Mouse (Mus musculus) forebrain, embryonic 16.5 days (tissue): ENCODE results near the gene Frem2. TPM values are rescaled to one million over a fixed set of nuclear protein-coding genes. Genes with fewer than 3 reads are reported as not detected.

Experiments used
- ATAC-seq: fragments of 200-750 bp; cut with Nextera tagmentation; 2 replicates; pipeline ENCODE4 v1.8.0; 2017; ENCODE audit warnings: mild to moderate bottlenecking, moderate library complexity
- H3K27ac ChIP-seq: fragments of 300-500 bp; sonication (generic); 2 replicates; pipeline ENCODE4 v1.5.1; 2014; ENCODE audit warnings: low read length, control low read depth
- H3K27me3 ChIP-seq: fragments of 300-500 bp; sonication (generic); replicated peaks from 2 replicates; pipeline ENCODE4 v1.6.1; 2014; ENCODE audit warnings: low read length; ENCODE audit not compliant: control insufficient read depth, insufficient read depth
- H3K36me3 ChIP-seq: fragments of 300-500 bp; sonication (generic); 2 replicates; pipeline ENCODE4 v1.6.1; 2014; ENCODE audit not compliant: control insufficient read depth, insufficient read depth
- H3K4me1 ChIP-seq: fragments of 300-500 bp; sonication (generic); replicated peaks from 2 replicates; pipeline ENCODE4 v1.6.1; 2014; ENCODE audit warnings: low read length; ENCODE audit not compliant: control insufficient read depth, insufficient read depth
- H3K4me2 ChIP-seq: fragments of 300-500 bp; sonication (generic); 2 replicates; pipeline ENCODE4 v1.6.1; 2014; ENCODE audit warnings: mild to moderate bottlenecking, low read length, control low read depth
- H3K4me3 ChIP-seq: fragments of 300-500 bp; sonication (generic); replicated peaks from 2 replicates; pipeline ENCODE4 v1.5.1; 2014; ENCODE audit warnings: mild to moderate bottlenecking, low read length, control low read depth
- H3K9ac ChIP-seq: fragments of 300-500 bp; sonication (generic); replicated peaks from 2 replicates; pipeline ENCODE4 v1.6.1; 2014; ENCODE audit warnings: low read depth, low read length, control low read depth
- H3K9me3 ChIP-seq: fragments of 300-500 bp; sonication (generic); 2 replicates; pipeline ENCODE4 v1.6.1; 2016; ENCODE audit warnings: low read length; ENCODE audit not compliant: control insufficient read depth
- WGBS: fragments of 180-500 bp; shearing (Covaris S2); extraction: QIAGEN DNeasy Blood & Tissue Kit; methylation state at CpG from one replicate; pipeline ENCODE4 v1.1.7; 2014; 5-methylcytosine and 5-hydroxymethylcytosine counted together
- polyA plus RNA-seq: library from polyadenylated mRNA; unstranded; fragments of >200 nt; fragmentation: Nextera tagmentation; extraction: Ambion mirVana; gene quantifications from 2 replicates; pipeline ENCODE4 v1.2.1, GENCODE M21; 2015

Gene Frem2
- polyA plus RNA-seq, 1 experiment from 2014 or later: 1.5 TPM

DNA sequence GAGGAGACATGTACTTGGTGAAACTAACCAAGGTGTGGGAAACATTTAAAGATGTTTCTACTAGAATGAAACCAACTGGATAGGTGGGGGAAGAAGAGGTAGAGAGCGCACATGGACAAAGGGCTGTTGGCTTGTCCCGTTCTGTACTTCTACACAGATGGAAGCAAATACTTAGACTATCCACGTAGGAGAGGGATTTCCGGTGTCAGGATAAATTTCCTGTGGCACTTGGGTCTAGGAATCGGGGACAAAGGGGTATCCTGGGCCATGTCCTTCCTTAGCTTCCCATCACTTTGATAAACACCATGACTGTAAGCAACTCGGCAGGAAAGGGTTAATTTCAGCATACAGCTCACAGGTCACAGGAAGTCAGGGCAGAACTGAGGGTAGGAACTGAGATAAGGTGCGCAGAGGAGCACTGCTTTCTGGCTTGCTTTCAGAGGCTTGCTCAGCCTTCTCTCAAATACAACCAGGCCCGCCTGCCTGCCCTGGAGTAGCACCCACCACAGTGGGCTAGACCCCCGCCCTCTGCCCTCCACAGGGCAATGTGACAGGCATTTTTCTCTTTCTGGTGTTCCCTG is 170.1 kb downstream of the Frem2 start:
- no peak overlapping the region for H3K9ac ChIP-seq
- no peaks in the 10 kb centered on the region for H3K9me3 ChIP-seq
- H3K4me3 ChIP-seq: no peak overlapping the region
- no peak overlapping the region for H3K4me2 ChIP-seq
- H3K27ac ChIP-seq: no peak overlapping the region
- peaks cover 3% of the 10 kb centered on the region for H3K36me3 ChIP-seq
- no peaks in the 10 kb centered on the region for H3K4me1 ChIP-seq
- WGBS: 88% methylated on average over 9 of the region's 9 CpGs
- H3K27me3 ChIP-seq: no peaks in the 10 kb centered on the region
- ATAC-seq: no peak

DNA sequence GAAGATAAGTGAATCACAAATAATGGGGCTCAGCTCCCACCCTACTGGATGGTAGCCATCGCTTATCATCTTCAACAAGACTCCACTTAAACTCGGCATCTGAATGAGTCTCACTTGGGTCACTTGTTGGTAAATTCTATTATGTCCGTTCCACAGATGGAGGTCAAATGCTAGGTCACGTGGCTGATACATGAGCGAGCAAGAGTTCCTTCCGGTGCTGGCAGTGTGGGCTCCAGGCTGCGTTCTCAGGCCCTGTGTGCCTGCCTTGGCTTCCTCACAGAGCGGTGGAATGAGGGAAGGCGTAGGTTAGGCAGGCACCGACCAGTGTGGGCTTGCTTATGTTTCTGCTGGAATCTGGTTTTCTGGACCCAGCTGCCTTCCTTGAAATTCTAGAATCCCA is 170.6 kb downstream of the Frem2 start:
- H3K4me2 ChIP-seq: no peak overlapping the region
- no peaks in the 10 kb centered on the region for H3K9me3 ChIP-seq
- ATAC-seq: no peak
- H3K27me3 ChIP-seq: no peaks in the 10 kb centered on the region
- H3K36me3 ChIP-seq: peaks cover 8% of the 10 kb centered on the region
- WGBS: 88% methylated on average over 10 of the region's 10 CpGs
- H3K27ac ChIP-seq: no peak overlapping the region
- no peaks in the 10 kb centered on the region for H3K4me1 ChIP-seq
- H3K4me3 ChIP-seq: no peak overlapping the region
- H3K9ac ChIP-seq: no peak overlapping the region

DNA sequence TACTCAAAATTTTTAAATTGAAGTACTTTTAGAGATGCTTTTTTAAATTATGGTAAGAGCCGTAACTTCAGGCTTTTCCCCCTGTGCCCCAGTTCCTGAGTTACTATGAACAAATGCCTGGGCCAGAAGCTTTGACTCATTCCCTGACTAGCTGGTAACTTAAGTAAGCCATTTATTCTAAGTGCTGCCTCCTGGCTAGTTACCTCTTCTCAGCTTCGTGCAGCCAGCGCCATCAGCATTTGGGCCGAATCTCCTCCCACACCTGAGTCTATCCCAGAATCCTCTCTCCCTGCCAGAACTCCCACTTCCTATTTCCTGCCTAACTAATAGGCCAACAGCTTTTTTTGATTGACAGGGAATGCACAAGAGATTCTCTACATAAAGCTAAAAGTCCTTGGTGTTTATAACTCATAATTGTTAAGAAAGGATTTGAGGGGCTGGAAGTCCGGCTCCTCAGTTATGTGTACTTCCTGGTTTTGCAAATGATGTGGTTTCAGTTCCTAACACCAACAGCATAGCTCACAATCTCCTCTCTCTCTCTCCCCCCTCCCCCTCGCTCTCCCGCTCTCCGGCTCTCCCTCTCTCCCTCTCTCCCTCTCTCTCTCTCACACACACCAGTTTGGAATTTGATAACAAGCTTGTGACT is 173.6 kb downstream of the Frem2 start:
- 86% methylated on average over 8 of the region's 8 CpGs for WGBS

DNA sequence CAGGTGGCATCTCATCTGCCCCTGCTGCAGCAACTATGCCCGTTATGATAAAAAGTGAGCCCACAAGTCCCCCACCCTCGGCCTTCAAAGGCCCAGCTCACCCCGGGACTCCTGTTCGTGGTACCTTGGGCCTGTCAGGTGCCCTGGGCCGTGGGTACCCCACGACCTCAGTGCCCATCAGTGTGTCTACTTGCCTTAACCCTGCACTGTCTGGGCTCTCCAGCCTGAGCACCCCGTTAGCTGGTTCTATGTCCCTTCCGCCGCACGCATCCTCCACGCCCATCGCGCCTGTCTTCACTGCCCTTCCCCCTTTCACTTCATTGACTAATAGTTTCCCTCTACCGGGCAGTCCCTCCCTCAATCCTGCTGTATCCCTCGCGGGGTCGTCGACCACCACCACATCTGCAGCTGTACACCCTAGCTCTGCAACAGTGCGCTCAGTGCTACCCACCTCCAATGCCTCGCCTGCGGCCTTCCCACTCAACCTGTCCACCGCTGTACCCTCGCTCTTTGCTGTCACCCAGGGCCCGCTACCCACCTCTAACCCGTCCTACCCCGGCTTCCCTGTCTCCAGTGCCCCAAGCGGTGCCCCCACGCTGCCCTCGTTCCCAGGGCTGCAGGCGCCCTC is 178.6 kb downstream of the Frem2 start:
- WGBS: 96% methylated on average over 30 of the region's 30 CpGs
- H3K36me3 ChIP-seq: peaks cover 53% of the 10 kb centered on the region

More for the DNA sequence above, 173.6 kb downstream of the Frem2 start:
- Histone ChIP-seq H3K4me3 (no peak overlapping the region), H3K4me2 (no peak overlapping the region), H3K36me3 (peaks cover 20% of the 10 kb centered on the region), H3K27ac (no peak overlapping the region), H3K27me3 (no peaks in the 10 kb centered on the region), H3K9me3 (no peaks in the 10 kb centered on the region), H3K4me1 (no peaks in the 10 kb centered on the region), H3K9ac (no peak overlapping the region)
- ATAC-seq: no peak

DNA sequence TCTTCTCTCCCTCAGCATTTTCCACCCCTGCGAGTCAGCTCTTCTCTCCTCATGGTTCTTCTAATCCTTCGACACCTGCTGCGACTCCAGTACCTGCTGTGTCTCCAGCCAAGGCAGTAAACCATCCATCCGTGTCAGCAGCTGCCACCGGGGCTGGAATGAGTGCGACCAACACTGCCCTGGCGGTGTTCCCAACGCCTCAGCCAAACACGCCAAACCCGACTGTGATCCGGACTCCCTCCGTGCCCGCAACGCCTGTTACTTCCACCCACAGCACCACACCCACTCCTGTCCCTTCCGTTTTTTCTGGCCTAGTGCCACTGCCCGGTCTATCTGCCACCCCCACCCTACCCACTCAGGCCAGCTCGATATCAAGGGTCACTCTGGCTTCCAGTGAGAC is 179.7 kb downstream of the Frem2 start:
- no peak for ATAC-seq
- H3K27ac ChIP-seq: no peak overlapping the region
- H3K4me1 ChIP-seq: no peaks in the 10 kb centered on the region
- no peaks in the 10 kb centered on the region for H3K9me3 ChIP-seq
- H3K4me2 ChIP-seq: no peak overlapping the region
- H3K4me3 ChIP-seq: no peak overlapping the region
- 85% methylated on average over 17 of the region's 17 CpGs for WGBS
- H3K9ac ChIP-seq: no peak overlapping the region
- peaks cover 58% of the 10 kb centered on the region for H3K36me3 ChIP-seq
- no peaks in the 10 kb centered on the region for H3K27me3 ChIP-seq

More for the DNA sequence above, 178.6 kb downstream of the Frem2 start:
- no peak overlapping the region for H3K4me2 ChIP-seq
- H3K27ac ChIP-seq: no peak overlapping the region
- no peaks in the 10 kb centered on the region for H3K9me3 ChIP-seq
- H3K4me3 ChIP-seq: no peak overlapping the region
- H3K4me1 ChIP-seq: no peaks in the 10 kb centered on the region
- peak; percentile 27 for ATAC-seq
- H3K9ac ChIP-seq: no peak overlapping the region
- no peaks in the 10 kb centered on the region for H3K27me3 ChIP-seq

DNA sequence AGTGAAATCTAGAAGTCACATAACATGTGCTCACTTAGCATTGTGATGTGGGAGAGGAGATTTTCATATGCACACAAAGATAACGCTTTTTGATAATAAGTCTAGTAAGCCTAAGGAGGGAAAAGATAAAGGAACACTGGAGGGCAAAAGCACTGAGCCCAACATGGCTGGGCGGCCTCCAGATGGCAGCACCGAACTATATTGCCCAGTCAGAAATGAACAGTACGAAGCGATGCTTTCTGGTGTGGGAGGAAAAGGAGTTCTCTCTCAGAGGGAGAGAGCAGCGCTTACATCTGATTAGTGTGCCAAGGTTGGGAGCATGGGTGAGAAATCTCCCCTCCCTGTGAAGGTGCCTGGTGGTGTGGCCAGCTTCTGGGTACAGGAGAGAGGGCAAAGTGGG is 181.3 kb downstream of the Frem2 start:
- H3K36me3 ChIP-seq: peaks cover 54% of the 10 kb centered on the region
- no peak overlapping the region for H3K9ac ChIP-seq
- no peak overlapping the region for H3K4me2 ChIP-seq
- no peaks in the 10 kb centered on the region for H3K4me1 ChIP-seq
- H3K27ac ChIP-seq: no peak overlapping the region
- peak; percentile 79 for ATAC-seq
- H3K4me3 ChIP-seq: no peak overlapping the region
- 54% methylated on average over 6 of the region's 6 CpGs for WGBS
- H3K9me3 ChIP-seq: no peaks in the 10 kb centered on the region
- H3K27me3 ChIP-seq: no peaks in the 10 kb centered on the region

DNA sequence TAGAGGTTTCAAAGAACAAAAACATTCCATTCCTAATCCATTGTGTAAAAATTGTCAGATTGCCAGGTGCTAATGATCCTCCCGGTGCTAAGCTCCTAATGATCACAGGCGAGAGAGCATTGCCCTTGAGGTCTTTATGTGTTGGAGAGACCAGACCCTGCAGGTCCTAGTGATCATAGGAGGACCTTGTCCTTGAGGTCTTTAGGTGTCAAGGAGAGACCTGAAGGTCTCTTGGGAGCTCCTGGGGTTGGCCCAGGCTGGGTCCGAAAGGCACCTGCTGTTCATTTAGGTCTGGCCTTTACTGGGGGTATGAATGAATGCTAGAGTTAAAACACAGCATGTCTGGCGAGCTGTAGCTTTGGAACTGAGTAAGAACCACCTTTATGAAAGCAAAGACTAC is 183.0 kb downstream of the Frem2 start:
- H3K36me3 ChIP-seq: peaks cover 52% of the 10 kb centered on the region
- ATAC-seq: no peak
- WGBS: 56% methylated on average over 4 of the region's 4 CpGs
- H3K27ac ChIP-seq: no peak overlapping the region
- no peaks in the 10 kb centered on the region for H3K27me3 ChIP-seq
- peaks cover under 1% of the 10 kb centered on the region; the same call in 1 of the 2 replicates for H3K4me1 ChIP-seq
- no peak overlapping the region for H3K9ac ChIP-seq
- no peaks in the 10 kb centered on the region for H3K9me3 ChIP-seq
- H3K4me3 ChIP-seq: no peak overlapping the region
- no peak overlapping the region for H3K4me2 ChIP-seq

DNA sequence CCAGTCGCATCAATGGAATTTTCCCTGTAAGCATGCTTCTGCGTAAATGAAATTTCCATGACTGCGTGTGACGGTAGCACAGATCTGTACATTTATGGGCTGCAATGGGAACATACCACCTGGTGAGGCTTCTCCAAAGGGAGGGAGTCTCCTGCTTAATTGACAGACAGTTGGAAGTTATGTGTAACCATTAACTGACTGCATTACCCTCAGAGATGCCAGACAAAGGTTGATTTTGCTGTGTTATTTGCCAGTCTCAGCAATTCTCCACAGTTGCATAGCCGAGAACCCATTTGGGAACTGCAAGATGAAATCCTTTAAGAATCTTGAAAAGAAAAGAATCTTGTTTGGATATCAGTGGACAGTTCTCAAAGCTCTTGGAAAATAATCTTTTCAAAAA is 185.1 kb downstream of the Frem2 start:
- Histone ChIP-seq H3K9me3 (no peaks in the 10 kb centered on the region), H3K4me1 (peaks cover 14% of the 10 kb centered on the region), H3K4me3 (no peak overlapping the region), H3K36me3 (peaks cover 37% of the 10 kb centered on the region), H3K27me3 (no peaks in the 10 kb centered on the region), H3K4me2 (no peak overlapping the region), H3K27ac (no peak overlapping the region), H3K9ac (no peak overlapping the region)
- no peak for ATAC-seq
- 96% methylated on average over 5 of the region's 5 CpGs for WGBS

DNA sequence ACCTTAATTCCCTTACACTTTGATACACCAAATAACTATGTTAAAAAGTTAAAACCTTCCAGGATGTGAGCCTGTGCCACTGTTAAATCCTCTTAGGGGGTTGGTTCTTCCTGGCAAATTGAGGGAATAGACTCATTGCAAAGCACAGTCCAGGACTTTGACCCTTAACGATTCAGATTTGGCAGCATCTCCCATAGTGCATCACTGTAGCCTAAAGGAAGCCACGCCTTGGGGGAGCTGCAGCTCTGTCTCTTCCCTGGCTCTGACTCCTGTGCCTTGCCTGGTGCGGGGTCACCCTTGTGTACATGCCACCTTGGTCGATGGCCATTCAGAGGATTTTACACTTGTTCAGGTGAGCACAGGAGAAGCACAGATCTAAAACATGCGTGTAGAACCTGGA is 187.5 kb downstream of the Frem2 start:
- Histone ChIP-seq H3K4me1 (peaks cover 36% of the 10 kb centered on the region), H3K36me3 (peaks cover 26% of the 10 kb centered on the region), H3K9me3 (no peaks in the 10 kb centered on the region), H3K27me3 (no peaks in the 10 kb centered on the region), H3K4me2 (no peak overlapping the region), H3K27ac (no peak overlapping the region), H3K4me3 (no peak overlapping the region), H3K9ac (no peak overlapping the region)
- WGBS: 90% methylated on average over 5 of the region's 5 CpGs
- ATAC-seq: no peak
